Mouse (Mus musculus) heart, embryonic 15.5 days (tissue): ENCODE measurements around the gene Nfe2l2. TPM values are rescaled to one million over a fixed set of nuclear protein-coding genes. Genes with fewer than 3 reads are reported as not detected.
A peak's percentile ranks its signal among the peaks of the same experiment; 100 is the strongest.

ENCODE experiments used
- ATAC-seq: fragments of 200-750 bp; cut with Nextera tagmentation; replicated peaks from 2 replicates; pipeline ENCODE4 v1.8.0; 2017; ENCODE audit warnings: low read depth, moderate TSS enrichment; ENCODE audit not compliant: insufficient number of reproducible peaks, insufficient read depth, low FRiP score
- H3K27ac ChIP-seq: fragments of 300-500 bp; sonication (generic); 2 replicates; pipeline ENCODE4 v1.5.1; 2015; ENCODE audit warnings: mild to moderate bottlenecking, inconsistent platforms
- H3K27me3 ChIP-seq: fragments of 300-500 bp; sonication (generic); 2 replicates; pipeline ENCODE4 v1.6.1; 2015; ENCODE audit warnings: inconsistent platforms
- H3K36me3 ChIP-seq: fragments of 300-500 bp; sonication (generic); 2 replicates; pipeline ENCODE4 v1.6.1; 2015; ENCODE audit warnings: mild to moderate bottlenecking, inconsistent platforms
- H3K4me1 ChIP-seq: fragments of 300-500 bp; sonication (generic); replicated peaks from 2 replicates; pipeline ENCODE4 v1.6.1; 2015; ENCODE audit warnings: inconsistent platforms
- H3K4me2 ChIP-seq: fragments of 300-500 bp; sonication (generic); 2 replicates; pipeline ENCODE4 v1.6.1; 2015; ENCODE audit warnings: inconsistent platforms, mild to moderate bottlenecking, moderate library complexity
- H3K4me3 ChIP-seq: fragments of 300-500 bp; sonication (generic); 2 replicates; pipeline ENCODE4 v1.5.1; 2015; ENCODE audit warnings: mild to moderate bottlenecking, inconsistent platforms
- H3K9ac ChIP-seq: fragments of 300-500 bp; sonication (generic); 2 replicates; pipeline ENCODE4 v1.6.1; 2015; ENCODE audit warnings: mild to moderate bottlenecking, inconsistent platforms
- H3K9me3 ChIP-seq: fragments of 300-500 bp; sonication (generic); replicated peaks from 2 replicates; pipeline ENCODE4 v1.6.1; 2016; ENCODE audit warnings: inconsistent platforms
- WGBS: fragments of 180-500 bp; shearing (Covaris S2); methylation state at CpG from one replicate; pipeline ENCODE4 v1.1.7; 2015; ENCODE audit warnings: mixed read lengths; 5-methylcytosine and 5-hydroxymethylcytosine counted together
- polyA plus RNA-seq: library from polyadenylated mRNA; unstranded; fragments of >200 nt; fragmentation: Nextera tagmentation; extraction: Ambion mirVana; gene quantifications from 2 replicates; pipeline ENCODE4 v1.2.1, GENCODE M21; 2015

The Nfe2l2 gene
- polyA plus RNA-seq, 1 experiment from 2014 or later: 49.4 TPM

DNA sequence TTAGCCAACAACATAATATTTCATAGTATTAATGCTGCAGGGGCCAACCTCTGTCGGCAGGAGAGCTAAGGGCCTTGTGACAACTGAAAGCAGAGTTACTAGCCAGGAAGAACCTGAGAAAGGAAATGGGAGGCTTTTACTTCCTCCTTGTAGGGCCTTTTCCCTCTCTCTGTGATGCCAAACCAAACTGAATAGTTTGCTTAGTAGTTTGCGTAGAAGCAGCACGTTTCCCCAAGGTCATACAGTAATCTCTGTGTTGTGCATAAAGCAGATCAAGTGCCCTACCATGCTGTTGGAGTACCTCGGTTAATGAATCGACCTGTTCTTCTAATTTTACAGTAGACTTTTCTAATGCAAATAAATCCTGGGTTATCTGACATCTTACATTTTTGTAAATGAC is 2.0 kb upstream of the Nfe2l2 start:
- Histone ChIP-seq H3K27me3 (no peaks in the 10 kb centered on the region), H3K36me3 (peaks cover 4% of the 10 kb centered on the region; the same call in 1 of the 2 replicates), H3K4me3 (no peak overlapping the region), H3K27ac (peak overlapping the region; percentile 99; the same call in 1 of the 2 replicates), H3K4me1 (peaks cover 29% of the 10 kb centered on the region), H3K4me2 (no peak overlapping the region), H3K9ac (no peak overlapping the region), H3K9me3 (no peaks in the 10 kb centered on the region; the same call in 1 of the 2 replicates)
- no peak for ATAC-seq
- WGBS: 52% methylated on average over 5 of the region's 5 CpGs

DNA sequence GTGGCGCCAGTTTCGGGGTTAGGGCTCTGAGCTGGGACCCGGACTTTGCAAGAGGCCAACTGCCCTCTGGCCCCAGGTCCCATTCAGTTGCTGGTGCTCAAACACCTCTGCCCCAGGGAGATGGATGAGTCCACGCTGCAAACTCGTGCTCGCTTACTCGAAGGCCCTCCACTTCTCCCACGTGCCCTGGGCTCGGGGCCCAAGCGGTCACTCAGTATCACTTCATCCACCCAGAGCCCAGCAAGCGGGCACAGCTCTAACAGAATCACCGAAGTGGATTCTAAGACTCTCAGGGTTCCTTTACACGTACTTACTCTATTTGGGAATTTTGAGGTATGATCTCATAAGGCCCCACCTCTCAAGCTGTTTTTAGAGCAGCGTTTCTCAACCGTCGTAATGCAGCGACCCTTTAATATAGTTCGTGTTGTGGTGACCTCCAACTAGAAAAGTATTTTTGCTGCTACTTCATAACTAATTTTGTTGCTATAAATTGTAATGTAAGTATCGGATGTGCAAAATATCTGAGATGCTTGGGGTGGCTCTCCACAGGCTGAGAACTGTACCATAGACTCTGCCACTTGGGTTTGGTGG is 816 bp upstream of the Nfe2l2 start:
- H3K27me3 ChIP-seq: no peaks in the 10 kb centered on the region
- peak overlapping the region; percentile 92 for H3K4me3 ChIP-seq
- H3K9me3 ChIP-seq: no peaks in the 10 kb centered on the region; the same call in 1 of the 2 replicates
- H3K9ac ChIP-seq: peak overlapping the region; percentile 93
- WGBS: 11% methylated on average over 19 of the region's 19 CpGs
- H3K27ac ChIP-seq: peak overlapping the region; percentile 99
- H3K4me1 ChIP-seq: peaks cover 40% of the 10 kb centered on the region
- H3K36me3 ChIP-seq: peaks cover 4% of the 10 kb centered on the region; the same call in 1 of the 2 replicates
- no peak; the same call in 1 of the 2 replicates for ATAC-seq
- peak overlapping the region; percentile 89 for H3K4me2 ChIP-seq

DNA sequence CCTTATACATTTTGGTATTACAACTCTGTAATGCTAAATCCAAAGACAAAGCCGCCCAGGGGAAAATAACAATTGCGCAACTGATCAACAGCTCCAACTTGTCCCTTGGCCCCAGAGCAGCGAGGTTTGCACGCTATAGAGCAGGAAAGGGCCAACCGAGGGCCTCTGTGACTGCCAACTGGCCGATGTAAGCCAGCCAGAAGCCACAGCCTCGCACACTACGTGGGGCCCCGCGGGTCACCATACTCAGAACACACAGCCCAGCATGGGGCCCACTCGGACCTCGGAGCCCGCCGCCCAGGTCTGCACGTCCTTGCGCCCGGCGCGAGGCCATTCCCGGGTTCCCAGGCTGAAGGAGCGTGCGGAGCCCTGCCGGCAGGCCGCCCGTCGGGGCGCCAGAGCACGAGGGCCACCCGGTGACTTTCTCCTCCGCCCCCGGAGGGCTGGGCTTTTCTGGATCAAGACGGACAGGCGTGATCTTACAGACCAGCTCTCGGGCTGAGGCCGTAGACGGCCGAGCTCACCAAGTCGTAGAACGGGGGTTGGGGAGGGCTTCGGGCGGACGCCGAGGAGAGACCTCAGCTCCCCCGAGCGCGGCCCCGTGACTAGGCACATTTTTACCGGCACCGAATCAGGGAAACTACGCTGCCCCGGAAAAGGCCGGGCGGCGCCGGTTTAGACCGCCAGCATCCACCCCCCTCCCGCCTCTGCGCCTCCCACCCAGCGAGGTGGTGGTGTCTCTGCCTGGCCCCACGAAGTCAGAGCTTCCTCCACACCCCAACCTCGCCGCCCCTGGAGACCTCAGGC is 863 bp downstream of the Nfe2l2 start:
- H3K4me1 ChIP-seq: peaks cover 50% of the 10 kb centered on the region
- peak overlapping the region; percentile 99 for H3K27ac ChIP-seq
- WGBS: under 1% methylated on average over 62 of the region's 62 CpGs
- ATAC-seq: peak; percentile 64
- no peaks in the 10 kb centered on the region for H3K27me3 ChIP-seq
- no peaks in the 10 kb centered on the region for H3K9me3 ChIP-seq
- peak overlapping the region; percentile 93 for H3K9ac ChIP-seq
- H3K36me3 ChIP-seq: no peaks in the 10 kb centered on the region
- peak overlapping the region; percentile 92 for H3K4me3 ChIP-seq
- H3K4me2 ChIP-seq: peak overlapping the region; percentile 89

DNA sequence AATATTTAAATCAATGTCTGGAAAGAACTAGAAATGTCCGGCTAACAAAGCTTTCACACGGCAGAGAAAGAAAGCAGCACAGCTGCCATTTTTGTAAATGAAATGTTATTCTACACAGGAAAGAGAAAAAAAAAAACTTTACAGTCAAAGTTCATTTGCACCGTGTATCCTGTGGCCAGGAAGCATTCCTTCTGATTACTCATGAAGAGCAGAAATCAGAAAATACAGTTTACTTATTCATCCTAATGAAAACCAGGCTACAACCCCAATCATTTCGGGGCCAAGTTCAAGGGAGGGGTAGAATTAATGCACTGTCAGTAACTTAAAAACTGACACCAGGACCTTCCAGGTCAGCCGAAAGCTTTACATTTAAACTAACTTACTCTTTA is 1.9 kb downstream of the Nfe2l2 start:
- peak overlapping the region; percentile 92 for H3K4me3 ChIP-seq
- WGBS: 21% methylated on average over 5 of the region's 5 CpGs
- no peaks in the 10 kb centered on the region for H3K27me3 ChIP-seq
- no peak for ATAC-seq
- H3K27ac ChIP-seq: peak overlapping the region; percentile 99
- peak overlapping the region; percentile 89 for H3K4me2 ChIP-seq
- H3K9ac ChIP-seq: peak overlapping the region; percentile 93
- H3K4me1 ChIP-seq: peaks cover 60% of the 10 kb centered on the region
- H3K36me3 ChIP-seq: no peaks in the 10 kb centered on the region
- no peaks in the 10 kb centered on the region for H3K9me3 ChIP-seq

- Histone ChIP-seq H3K9ac (no peak overlapping the region), H3K27ac (peak overlapping the region; percentile 99), H3K36me3 (no peaks in the 10 kb centered on the region), H3K27me3 (no peaks in the 10 kb centered on the region), H3K9me3 (no peaks in the 10 kb centered on the region), H3K4me3 (peak overlapping the region; percentile 92), H3K4me1 (peaks cover 66% of the 10 kb centered on the region), H3K4me2 (peak overlapping the region; percentile 89)
- WGBS: 37% methylated on average over 9 of the region's 9 CpGs
- no peak for ATAC-seq
These were observed 2.4 kb downstream of the Nfe2l2 start for GRCm38 (mm10) chr2:75701822-75702587.

DNA sequence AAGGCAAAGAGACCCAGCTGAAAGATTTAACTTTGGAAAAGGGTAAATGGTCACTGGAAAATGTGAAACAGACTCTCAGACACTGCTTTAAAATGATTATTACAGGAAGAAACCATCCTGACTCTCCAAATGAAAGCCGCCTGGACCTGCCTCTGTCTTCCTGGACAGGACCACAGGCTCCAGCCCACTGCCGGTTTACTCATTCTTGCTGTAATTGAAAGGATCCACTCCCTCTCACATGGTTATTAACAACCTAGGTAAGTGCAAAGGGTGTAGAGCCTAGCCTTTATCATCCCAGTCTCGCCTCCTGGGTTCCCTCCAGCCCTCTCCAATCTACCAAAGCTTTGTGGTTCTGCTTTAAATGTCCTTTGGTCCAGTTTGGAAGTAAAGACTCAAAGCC is 3.2 kb downstream of the Nfe2l2 start:
- Histone ChIP-seq H3K27ac (peak overlapping the region; percentile 3; the same call in 1 of the 2 replicates), H3K4me3 (peak overlapping the region; percentile 92; the same call in 1 of the 2 replicates), H3K9ac (no peak overlapping the region), H3K27me3 (no peaks in the 10 kb centered on the region), H3K9me3 (no peaks in the 10 kb centered on the region), H3K36me3 (no peaks in the 10 kb centered on the region), H3K4me2 (peak overlapping the region; percentile 89), H3K4me1 (peaks cover 66% of the 10 kb centered on the region)
- ATAC-seq: no peak
- WGBS: 57% methylated on average over 3 of the region's 3 CpGs

DNA sequence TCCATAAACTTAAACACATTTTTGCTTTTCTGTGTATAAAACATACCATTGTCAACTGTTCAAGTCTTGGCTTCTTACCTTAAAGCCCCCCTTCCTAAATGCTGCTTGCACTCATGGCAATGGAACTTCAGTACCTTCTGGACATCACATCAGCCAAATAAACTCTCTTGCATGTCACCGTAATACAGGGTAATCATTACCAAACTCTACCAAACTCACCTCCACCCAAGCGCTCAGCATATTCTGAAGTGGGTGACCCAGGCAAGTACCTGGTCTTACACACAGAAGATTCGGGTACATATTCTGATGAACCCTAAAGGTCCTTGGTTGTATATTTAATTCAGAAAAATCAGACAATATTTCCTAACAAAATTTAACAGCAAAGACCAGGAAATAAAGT is 3.9 kb downstream of the Nfe2l2 start:
- H3K4me1 ChIP-seq: peaks cover 67% of the 10 kb centered on the region
- no peak overlapping the region for H3K4me2 ChIP-seq
- H3K27ac ChIP-seq: no peak overlapping the region
- ATAC-seq: no peak
- no peak overlapping the region for H3K4me3 ChIP-seq
- whole genome bisulfite sequencing: 93% methylated on average over 3 of the region's 3 CpGs
- H3K36me3 ChIP-seq: no peaks in the 10 kb centered on the region
- H3K9me3 ChIP-seq: no peaks in the 10 kb centered on the region
- H3K27me3 ChIP-seq: no peaks in the 10 kb centered on the region
- H3K9ac ChIP-seq: no peak overlapping the region

DNA sequence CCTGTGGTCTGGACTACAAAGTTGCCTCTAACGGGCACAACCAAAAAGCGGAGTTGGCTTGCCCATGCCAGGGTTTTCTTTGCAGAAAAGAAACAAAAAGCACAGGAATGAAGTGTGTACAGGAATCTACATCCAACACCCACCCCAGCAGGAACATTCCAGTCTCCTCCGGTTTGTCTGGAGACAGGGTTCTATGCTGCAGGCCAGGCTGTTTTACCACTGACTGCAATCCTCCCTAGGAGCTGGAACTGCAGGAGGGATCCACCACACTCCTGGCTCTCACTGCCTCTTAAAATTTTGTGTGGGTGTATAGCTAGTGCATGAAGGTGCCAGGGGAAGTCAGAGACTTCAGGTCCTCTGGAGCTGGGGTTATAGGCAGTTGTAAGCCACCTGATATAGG is 5.6 kb downstream of the Nfe2l2 start:
- Histone ChIP-seq H3K4me3 (no peak overlapping the region), H3K27me3 (no peaks in the 10 kb centered on the region), H3K27ac (no peak overlapping the region), H3K4me2 (no peak overlapping the region), H3K9me3 (no peaks in the 10 kb centered on the region), H3K36me3 (no peaks in the 10 kb centered on the region), H3K4me1 (peaks cover 63% of the 10 kb centered on the region), H3K9ac (no peak overlapping the region)
- WGBS: 77% methylated on average over 3 of the region's 3 CpGs
- ATAC-seq: no peak

DNA sequence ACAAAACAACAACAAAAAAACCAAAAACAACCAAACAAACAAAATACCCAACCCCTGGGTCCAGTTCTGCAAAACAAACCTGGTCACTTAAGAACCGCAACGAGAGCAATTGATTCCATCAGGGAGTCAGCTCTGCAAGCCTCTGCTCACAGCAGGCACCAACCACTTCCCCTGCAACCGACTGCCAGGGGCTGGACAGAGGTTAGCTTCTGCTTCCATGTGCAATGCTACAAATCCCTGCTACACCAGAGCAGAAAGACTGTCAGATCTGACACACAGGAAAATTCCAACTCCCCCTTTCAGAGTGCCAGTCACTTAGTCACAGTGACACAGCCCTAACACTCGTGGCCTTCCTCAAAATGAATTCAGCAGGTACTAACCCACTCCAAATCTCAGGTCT is 6.4 kb downstream of the Nfe2l2 start:
- no peaks in the 10 kb centered on the region for H3K36me3 ChIP-seq
- no peak overlapping the region for H3K4me3 ChIP-seq
- ATAC-seq: no peak
- H3K9ac ChIP-seq: no peak overlapping the region
- WGBS: 40% methylated on average over 4 of the region's 4 CpGs
- H3K9me3 ChIP-seq: no peaks in the 10 kb centered on the region
- peak overlapping the region; percentile 16; the same call in 1 of the 2 replicates for H3K27ac ChIP-seq
- no peaks in the 10 kb centered on the region for H3K27me3 ChIP-seq
- H3K4me2 ChIP-seq: no peak overlapping the region
- H3K4me1 ChIP-seq: peaks cover 72% of the 10 kb centered on the region

DNA sequence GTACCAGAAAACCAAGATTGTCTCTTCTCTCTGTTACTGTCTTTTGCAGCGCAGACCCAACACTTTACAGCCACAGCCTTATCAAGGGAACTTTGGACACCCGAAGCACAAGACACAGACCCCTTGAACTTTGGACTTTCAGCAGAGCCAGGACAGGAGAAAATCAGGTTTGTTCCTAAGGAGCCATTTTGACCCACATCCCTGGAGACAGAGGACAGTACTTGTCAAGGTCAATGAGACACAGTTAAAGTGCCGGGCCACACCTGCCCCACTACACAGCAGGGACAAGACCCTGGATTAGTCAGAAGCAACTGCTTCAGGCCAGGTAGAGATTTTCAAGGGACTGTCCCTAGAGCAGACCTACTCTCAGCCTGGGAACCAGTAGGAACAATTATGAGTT is 7.2 kb downstream of the Nfe2l2 start:
- H3K27ac ChIP-seq: peak overlapping the region; percentile 70
- WGBS: 57% methylated on average over 3 of the region's 3 CpGs
- no peak overlapping the region for H3K4me2 ChIP-seq

GRCm38 (mm10) chr2:75696371-75696770 is 8.1 kb downstream of the Nfe2l2 start:
- 0 out of 2 replicates have a peak overlapping the region, but pooled peaks have one; percentile 4 for H3K9ac ChIP-seq

More for the DNA sequence above, 7.2 kb downstream of the Nfe2l2 start:
- no peak overlapping the region for H3K9ac ChIP-seq
- peaks cover 79% of the 10 kb centered on the region for H3K4me1 ChIP-seq
- no peaks in the 10 kb centered on the region for H3K27me3 ChIP-seq
- no peak overlapping the region for H3K4me3 ChIP-seq
- H3K36me3 ChIP-seq: no peaks in the 10 kb centered on the region
- no peaks in the 10 kb centered on the region for H3K9me3 ChIP-seq
- ATAC-seq: no peak

More at GRCm38 (mm10) chr2:75696371-75696770, 8.1 kb downstream of the Nfe2l2 start:
- no peak overlapping the region for H3K4me2 ChIP-seq
- no peaks in the 10 kb centered on the region for H3K27me3 ChIP-seq
- H3K36me3 ChIP-seq: no peaks in the 10 kb centered on the region
- no peak overlapping the region for H3K4me3 ChIP-seq
- no peaks in the 10 kb centered on the region for H3K9me3 ChIP-seq
- ATAC-seq: no peak
- H3K27ac ChIP-seq: peak overlapping the region; percentile 70
- peaks cover 77% of the 10 kb centered on the region for H3K4me1 ChIP-seq
- 45% methylated on average over 5 of the region's 5 CpGs for WGBS
